Mouse (Mus musculus): ENCODE data around the gene Rhoc. TPM values are rescaled to one million over a fixed set of nuclear protein-coding genes. Genes with fewer than 3 reads are reported as not detected.
"Not testable (repeated sequence)": the region's sequence is repeated elsewhere in the genome, so short reads cannot be mapped to it uniquely, and the experiment has no call there.

The Rhoc gene
- total RNA-seq (2021), result 10 to 100 TPM; 37.2 to 39.2 TPM
- long read RNA-seq, transcript Rhoc-201 (5 exons, 1,202 nt), result major isoform, 27 of 29 reads
- long read RNA-seq, partial matches to known transcripts, result 0 of 29 reads
- long read RNA-seq, other reads (novel, unspliced or antisense), result 1 of 29 reads

DNA sequence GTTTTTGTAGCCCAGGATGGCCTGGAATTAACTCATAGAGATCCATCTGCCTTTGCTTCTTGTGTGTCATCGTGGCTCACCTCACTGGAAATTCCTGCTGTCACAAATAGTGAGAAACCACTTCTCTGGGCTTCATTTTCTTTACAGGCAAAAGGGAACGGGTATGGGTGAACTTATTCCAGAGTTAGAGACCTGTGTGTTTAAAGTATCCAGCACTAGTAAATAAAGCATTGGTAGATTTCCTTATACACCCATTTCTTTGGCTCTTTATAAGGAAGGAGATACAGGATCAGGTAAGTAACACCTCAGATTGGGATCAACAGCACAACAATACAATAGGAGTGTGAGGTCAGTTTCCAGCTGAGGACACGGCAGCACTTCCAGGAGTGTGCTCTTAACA lies at the start of gene Rhoc:
Gene Rhoc (plus strand): TSS at position 301 of the 400 bp plus-strand sequence.
- no peak for DNase-seq (ENCODE audit: low spot score in 2 of 2)

DNA sequence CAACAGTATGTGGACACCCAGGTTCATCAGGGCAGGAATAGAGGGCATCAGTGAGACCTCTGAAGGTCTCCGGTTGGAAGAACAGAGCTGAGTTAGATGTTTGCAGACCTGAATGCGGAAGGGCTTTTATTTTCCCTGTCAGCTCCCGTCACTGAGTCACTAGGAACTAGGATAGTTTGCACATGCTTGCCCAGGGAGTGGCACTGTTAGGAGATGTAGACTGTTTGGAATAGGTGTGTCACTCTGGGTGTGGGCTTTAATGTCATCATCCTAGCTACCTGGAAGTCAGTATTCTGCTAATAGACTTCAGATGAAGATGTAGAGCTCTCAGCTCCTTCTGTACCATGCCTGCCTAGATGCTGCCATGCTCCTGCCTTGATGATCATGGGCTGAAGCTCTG lies 46.2 kb upstream of the Rhoc start:
- no peak for DNase-seq (ENCODE audit: low spot score in 2 of 2)

- no peak for DNase-seq (ENCODE audit: low spot score in 2 of 2)
Measured at GRCm38 (mm10) chr3:104743161-104743560, 45.0 kb upstream of the Rhoc start.

DNA sequence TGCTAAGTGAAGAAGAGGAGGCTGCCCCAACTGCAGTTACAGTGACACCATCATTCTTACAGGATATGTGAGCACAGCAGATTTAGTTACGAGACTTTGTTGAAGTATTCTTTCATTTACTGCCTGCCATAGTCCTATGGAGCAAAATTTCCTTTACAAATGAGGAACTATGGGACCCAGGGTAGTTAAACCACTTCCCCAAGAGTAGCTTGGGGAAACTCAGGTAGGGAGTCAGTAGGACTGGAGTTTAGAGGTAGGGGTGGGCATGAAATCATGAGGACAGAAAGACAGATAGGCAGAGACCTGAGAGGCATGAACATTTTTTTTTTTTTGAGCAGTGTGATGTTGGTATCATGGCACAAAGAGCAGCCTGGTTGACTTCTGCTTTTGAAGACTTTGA lies 44.3 kb upstream of the Rhoc start:
- no peak for DNase-seq (ENCODE audit: low spot score in 2 of 2)

DNA sequence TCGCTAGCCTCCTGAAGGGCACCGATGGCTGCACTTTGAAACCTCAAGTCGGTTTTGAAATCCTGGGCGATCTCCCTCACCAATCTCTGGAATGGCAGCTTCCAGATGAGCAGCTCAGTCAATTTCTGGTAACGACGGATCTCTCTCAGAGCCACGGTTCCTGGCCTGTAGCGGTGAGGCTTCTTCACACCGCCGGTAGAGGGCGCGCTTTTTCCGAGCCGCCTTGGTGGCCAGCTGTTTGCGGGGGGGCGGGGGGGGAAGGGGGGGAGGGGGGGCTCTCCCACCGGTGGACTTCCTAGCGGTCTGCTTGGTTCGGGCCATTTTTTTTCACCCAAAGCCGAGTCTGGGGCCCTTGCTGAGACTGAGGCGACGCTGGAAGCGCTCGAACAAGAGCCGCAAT lies 35.3 kb upstream of the Rhoc start:
- DNase-seq (ENCODE audit: low spot score in 2 of 2), result peak in 1 of 2 experiments; percentile 20

DNA sequence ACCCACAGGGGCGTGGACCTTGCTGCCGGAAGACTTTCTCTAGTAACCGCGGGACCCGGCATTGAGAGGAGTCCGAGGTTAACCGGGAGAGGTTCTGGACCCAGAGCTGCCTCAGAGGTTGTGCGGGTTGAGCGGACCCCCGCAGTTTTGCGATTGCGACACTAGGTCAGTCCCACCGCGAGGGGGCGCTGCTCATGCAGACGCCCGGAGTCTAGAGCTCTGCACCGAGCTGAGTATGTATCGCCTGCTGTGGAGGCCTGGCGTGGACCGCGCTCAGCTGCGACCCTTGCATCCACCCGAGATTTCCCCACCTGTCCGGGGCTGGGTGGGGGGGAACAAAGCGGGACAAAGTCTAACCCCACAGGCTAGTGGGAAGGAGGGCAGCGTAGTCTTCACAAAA lies 29.8 kb upstream of the Rhoc start:
- peak; percentile 75 to 82 for DNase-seq (ENCODE audit: low spot score in 2 of 2)

DNA sequence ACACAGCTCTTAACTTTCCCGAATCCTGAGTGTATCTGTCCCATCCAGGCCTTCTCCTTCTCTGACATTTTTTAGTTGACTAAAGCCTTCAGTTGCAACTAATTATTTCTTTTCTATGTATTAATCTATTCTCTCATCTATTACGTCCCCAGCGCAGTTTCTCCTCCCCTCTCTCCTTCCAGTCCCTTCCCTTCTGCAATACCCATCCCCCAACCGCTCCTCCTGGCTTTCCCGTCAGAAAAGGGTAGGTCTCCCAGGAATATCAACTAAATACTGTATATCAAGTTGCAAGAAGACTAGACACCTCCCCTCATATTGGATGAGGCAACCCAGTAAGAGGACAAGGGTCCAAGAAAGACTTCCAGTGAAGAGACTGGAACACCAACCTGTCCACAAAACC lies 29.3 kb upstream of the Rhoc start:
- DNase-seq (ENCODE audit: low spot score in 2 of 2), result no peak

DNA sequence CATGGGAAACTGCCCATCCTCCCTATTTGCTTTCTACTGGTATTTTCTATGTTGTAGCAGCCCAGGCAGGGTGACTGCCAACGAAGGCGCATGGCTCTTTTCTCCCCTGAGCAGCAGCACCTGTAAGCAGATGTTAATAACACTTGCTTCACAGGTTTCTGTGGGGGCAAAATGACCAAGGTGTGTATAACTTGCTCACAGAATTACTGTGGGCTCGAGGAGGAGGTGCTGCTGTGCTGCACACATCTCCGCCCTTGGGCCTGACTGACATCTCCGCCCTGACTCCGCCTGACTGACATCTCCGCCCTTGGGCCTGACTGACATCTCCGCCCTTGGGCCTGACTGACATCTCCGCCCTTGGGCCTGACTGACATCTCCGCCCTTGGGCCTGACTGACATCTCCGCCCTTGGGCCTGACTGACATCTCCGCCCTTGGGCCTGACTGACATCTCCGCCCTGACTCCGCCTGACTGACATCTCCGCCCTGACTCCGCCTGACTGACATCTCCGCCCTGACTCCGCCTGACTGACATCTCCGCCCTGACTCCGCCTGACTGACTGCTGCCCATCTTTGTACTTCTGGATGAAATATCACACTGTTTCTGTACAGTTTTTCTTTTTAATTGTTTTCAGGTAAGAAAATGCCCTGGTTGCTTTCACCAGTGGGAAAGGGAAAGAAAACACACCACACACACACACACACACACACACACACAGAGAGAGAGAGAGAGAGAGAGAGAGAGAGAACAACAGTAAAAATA lies 25.9 kb upstream of the Rhoc start:
- DNase-seq (ENCODE audit: low spot score in 2 of 2), result not testable (repeated sequence)

GRCm38 (mm10) chr3:104765021-104765420 lies 23.2 kb upstream of the Rhoc start:
- no peak for DNase-seq (ENCODE audit: low spot score in 2 of 2)

GRCm38 (mm10) chr3:104767141-104767540 lies 21.0 kb upstream of the Rhoc start:
- no peak for DNase-seq (ENCODE audit: low spot score in 2 of 2)

GRCm38 (mm10) chr3:104767716-104768115 lies 20.5 kb upstream of the Rhoc start:
- DNase-seq (ENCODE audit: low spot score in 2 of 2), result no peak

- no peak for DNase-seq (ENCODE audit: low spot score in 2 of 2)
Measured at GRCm38 (mm10) chr3:104769135-104769534, 19.0 kb upstream of the Rhoc start.

- peak; percentile 34 to 64 for DNase-seq (ENCODE audit: low spot score in 2 of 2)
Measured at GRCm38 (mm10) chr3:104770035-104770434, 18.1 kb upstream of the Rhoc start.

DNA sequence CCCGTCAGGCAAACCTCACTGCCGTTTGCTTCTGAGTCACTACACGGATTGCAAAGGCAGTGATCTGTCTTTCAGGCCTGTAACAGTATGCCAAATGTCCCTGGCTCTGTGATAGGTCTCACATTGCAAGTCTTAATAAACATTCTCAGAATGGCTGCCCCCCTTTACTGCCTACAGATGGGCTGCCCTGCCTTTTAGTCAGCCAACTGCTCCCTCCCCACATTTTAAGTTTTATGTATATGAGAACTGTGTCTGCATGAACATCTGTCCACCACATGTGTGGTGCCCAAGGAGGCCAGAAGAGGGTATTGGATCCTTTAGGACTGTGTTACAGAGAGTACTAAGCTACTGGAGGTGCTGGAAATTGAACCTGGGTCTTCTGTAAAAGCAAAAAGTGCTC lies 17.3 kb upstream of the Rhoc start:
- no peak for DNase-seq (ENCODE audit: low spot score in 2 of 2)

DNA sequence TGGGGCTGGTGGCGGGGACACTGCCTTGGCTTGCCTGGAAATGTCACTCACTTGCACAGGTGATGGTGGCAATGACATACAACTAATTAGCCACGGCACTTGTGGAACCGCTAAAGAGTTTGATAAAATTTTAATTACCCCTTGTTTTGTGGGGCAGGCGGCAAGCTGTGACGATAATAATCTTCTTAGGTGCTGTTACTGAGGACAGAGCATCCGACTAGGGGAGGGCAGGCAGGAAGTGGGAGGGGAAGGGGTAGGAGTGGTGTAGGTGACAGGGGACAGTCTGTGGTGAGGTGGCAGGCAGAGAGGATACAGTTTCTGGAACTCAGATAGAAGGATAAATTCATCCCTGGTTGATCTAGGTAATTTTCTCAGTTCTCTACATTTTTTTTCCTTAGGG lies 16.7 kb upstream of the Rhoc start:
- no peak for DNase-seq (ENCODE audit: low spot score in 2 of 2)

DNA sequence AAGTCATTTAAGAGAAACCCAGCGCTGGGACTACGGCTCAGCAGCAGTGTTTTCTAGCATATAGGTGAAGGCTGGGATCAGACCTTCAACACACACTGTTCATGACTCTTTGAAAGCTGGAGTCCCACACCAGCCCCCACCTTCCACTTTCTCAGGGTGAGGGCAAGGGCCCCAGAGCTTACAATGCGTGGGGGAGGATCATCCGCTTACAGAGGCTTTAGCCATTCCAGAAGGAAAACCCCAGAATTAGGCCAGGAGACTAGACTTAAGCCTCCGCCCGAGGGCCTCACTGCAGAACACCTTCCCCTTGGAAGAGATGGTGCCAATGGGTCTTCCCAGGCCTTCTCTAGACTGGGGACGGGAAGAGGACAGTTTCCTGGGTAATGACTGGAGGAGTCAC lies 14.9 kb upstream of the Rhoc start:
- DNase-seq (ENCODE audit: low spot score in 2 of 2), result no peak

DNA sequence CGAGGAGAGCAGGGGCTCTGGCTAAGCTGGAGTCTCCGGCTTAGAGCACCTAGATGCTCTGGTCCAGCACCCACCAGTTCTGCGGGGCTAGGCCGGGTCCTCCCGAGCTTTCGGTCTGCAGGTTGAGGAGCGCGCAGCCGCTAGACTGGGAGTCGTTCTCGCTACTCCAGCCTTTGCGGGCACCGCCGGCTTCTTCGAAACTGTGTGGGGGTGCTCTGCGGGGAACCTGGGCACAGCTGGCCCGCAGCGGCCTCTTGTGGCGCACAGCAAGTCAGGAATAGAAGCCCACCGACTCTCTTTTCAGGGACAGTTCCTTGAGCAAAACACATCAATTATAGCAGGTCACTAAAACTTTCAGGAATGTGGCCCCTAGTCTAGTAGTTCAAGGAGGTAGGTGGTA lies 10.8 kb upstream of the Rhoc start:
- DNase-seq (ENCODE audit: low spot score in 2 of 2), result peak in 1 of 2 experiments; percentile 47

DNA sequence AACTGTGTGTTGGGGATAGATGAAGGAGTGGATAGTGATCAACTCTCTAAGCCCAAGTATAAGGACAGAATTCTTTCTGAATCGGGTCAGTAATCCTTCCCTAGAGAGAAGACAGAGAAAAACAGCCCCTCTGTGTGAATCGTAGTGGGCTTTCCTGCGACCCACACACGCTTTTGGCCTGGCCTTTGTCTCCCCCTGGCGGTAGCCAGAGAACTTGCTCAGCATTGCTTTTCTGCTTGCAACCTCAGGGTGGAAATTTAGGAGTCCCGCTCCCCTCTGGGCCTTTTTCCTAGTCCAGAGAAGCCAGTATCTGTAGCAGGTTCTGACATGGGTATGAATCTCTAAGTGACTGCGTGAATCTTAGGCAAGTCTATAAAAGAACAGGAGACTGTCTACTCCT lies 8.2 kb upstream of the Rhoc start:
- peak; percentile 81 to 82 for DNase-seq (ENCODE audit: low spot score in 2 of 2)

DNA sequence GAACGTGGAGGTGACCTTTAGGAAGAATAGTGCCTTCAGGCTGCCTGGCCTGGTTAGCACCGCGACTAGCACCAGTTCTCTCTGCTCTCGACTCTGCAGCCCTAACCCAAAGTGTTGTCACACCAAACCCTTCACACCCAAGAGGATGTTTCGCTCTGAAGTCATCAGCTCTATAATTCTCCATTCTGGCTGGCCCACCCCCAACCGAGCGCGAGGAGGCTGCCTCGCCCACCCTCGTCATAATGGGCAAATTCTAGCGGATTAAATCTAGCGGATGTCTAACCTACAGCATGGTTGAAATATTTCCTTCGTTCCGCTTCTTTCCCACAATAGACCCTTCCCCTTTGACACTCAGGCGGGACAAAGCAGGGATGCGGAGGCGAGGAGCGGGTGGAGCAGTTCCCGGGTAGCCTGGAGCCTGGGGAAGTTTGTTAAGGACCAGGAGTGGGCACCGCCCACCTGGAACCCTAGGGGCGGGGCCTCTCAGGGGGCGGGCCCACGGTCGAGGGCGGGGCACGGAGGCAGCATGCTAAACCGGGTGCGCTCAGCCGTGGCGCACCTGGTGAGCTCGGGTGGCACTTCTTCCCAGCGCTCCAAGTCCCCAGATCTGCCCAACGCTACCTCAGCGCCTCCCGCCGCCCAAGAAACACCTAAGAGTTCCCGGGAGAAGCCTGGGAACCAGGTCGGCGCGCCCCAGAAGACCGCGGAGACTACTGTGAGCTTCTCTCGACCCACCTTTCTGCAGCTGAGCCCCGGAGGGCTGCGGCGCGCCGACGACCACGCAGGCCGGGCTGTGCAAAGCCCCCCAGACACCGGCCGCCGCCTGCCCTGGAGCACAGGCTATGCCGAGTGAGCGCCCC lies 7.4 kb upstream of the Rhoc start, which contains the start of gene Ppm1j:
Gene Ppm1j (plus strand): TSS at position 496 of the 860 bp plus-strand sequence.
- peak in 1 of 2 experiments; percentile 35 for DNase-seq (ENCODE audit: low spot score in 2 of 2)

DNA sequence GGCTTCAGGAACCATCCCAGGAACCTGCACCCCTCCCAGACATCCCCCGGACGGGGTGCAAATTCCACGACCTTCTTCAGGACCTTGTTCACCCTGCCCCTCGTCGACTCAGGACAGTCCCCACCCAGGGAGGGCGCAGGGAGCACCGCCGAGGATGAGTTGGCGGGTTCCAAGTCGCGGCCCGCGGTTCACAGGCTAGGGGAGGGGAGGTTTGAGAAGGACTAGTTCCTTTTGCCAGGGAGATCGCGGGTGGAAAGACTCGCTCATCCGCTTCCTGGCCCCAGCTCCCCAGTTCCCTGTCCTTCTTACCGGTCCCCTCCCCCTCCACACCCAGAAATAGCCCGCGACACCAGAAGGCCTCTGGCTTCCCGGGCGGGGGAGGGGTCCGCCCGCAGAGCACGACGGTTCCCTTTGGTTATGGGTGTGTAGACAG lies 6.7 kb upstream of the Rhoc start, which contains the start of gene Fam19a3:
Gene Fam19a3 (minus strand): TSS at position 370 of the 433 bp plus-strand sequence.
- no peak for DNase-seq (ENCODE audit: low spot score in 2 of 2)

GRCm38 (mm10) chr3:104782061-104782681 lies 6.0 kb upstream of the Rhoc start:
- no peak for DNase-seq (ENCODE audit: low spot score in 2 of 2)

Measured in layer of hippocampus, postnatal 10 days (tissue).